Mouse (Mus musculus) ES-E14 (cell line): Measurements from ENCODE around the gene Mybph.

Experiments
- CHD2 ChIP-seq: IDR thresholded peaks from 2 replicates; pipeline ENCODE4 v1.6.1; 2014; ENCODE audit warnings: mild to moderate bottlenecking, low read depth, low read length, inconsistent platforms
- HCFC1 ChIP-seq: IDR thresholded peaks from 2 replicates; pipeline ENCODE4 v1.6.1; 2012; ENCODE audit warnings: low read length, inconsistent platforms, borderline replicate concordance; ENCODE audit not compliant: insufficient read depth
- MAFK ChIP-seq: IDR thresholded peaks from 2 replicates; pipeline ENCODE4 v1.6.1; 2014; ENCODE audit warnings: mild to moderate bottlenecking, low read depth, low read length, inconsistent platforms; ENCODE audit not compliant: insufficient read depth
- ZC3H11A ChIP-seq: IDR thresholded peaks from 2 replicates; pipeline ENCODE4 v1.6.1; 2012; ENCODE audit warnings: low read depth, mild to moderate bottlenecking, inconsistent platforms, low read length, borderline replicate concordance
- ZNF384 ChIP-seq: IDR thresholded peaks from 2 replicates; pipeline ENCODE4 v1.6.1; 2012; ENCODE audit warnings: low read depth, low read length, inconsistent platforms

DNA sequence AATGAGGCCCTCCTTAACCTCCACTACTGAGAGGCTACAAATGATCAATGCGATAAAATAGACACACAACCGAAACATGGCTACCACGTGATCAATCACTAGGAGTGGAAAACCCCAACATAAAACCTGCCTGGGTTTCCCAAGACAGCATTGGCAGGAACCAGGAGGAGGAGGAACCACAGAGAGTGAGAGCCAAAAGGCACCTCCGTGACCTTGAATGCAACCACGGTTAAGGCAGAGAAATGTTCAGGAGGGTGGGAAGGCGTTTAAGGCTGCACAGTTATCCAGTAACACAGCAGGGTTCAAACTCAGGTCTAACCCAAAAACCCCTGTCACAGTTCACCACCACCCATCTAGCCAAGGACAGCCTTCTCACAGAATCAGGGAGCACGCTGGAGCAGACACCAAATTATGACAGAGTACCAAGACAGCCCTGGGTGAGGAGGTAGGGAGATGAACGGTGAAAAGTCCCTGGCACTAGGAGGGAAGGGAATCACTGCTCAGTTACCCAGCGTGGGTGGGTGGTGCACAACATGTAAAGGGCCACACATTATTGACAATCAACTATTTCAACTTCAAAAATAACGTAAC is 37.5 kb downstream of the Mybph start:
- TF ChIP-seq MAFK = no peak
- TF ChIP-seq ZC3H11A = no peak
- TF ChIP-seq ZNF384 = no peak
- no peak for TF ChIP-seq HCFC1
- no peak for TF ChIP-seq CHD2
